18 mouse cellular contexts compared by ENCODE assay signal in the genomic region with DNA sequence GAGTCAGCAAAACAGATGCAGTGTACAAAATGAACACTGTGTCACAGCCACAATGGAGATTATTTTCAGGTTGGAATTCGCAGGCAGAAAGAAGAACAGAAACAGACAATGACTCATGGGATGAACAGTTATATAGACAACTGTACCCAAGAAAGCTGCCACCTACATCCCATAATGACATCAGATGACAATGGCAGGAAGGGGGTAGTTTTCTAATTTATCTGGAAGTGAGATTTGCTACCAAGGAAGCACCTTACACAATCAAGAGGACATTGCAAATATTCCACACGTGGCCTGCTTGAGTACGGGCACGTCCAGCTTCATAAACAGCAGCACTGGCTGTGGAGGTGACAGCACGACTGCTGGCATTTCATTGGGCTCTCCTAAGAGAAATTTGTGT. TPM values are rescaled to one million over a fixed set of nuclear protein-coding genes. Genes with fewer than 3 reads are reported as not detected.
A peak's percentile ranks its signal among the peaks of the same experiment; 100 is the strongest.
DNase-seq lines count a peak whose midpoint lies in the region; ATAC-seq and TF ChIP-seq lines count a peak whose summit lies in the region.
"Had no signal": no experiment of that assay in that cellular context is flagged by ENCODE, and none has a peak within 500 bp of the region (broad histone marks: within the 10 kb centered on the region; RNA-seq: fewer than 3 reads in every experiment).

No protein-coding gene starts in this region.

- no peaks in the 10 kb centered on the region for H3K36me3 ChIP-seq in lung, postnatal 0 days (ENCODE audit: insufficient read depth, low read length)
- 0 out of 2 replicates have a peak, but pooled peaks cover 4% of the 10 kb centered on the region for H3K36me3 ChIP-seq in liver, embryonic 12.5 days
- H3K36me3 ChIP-seq: heart, embryonic 12.5 days; limb, embryonic 15.5 days; midbrain, embryonic 15.5 days had no signal

- peak; percentile 22 for DNase-seq in lung, postnatal 0 days (ENCODE audit: low spot score)
- DNase-seq in lung, postnatal 25 days (ENCODE audit: low spot score), result no peak
- peak; percentile 68 for DNase-seq in brain, adult 2 months (ENCODE audit: low read depth, low spot score)
- DNase-seq in urinary bladder, postnatal 36 days (ENCODE audit: low spot score in 2 of 2), result no peak
- DNase-seq in spleen, adult 12 weeks (ENCODE audit: low spot score), result no peak
- DNase-seq: adrenal gland, postnatal 25 days; cerebellum, postnatal 14 days; gastrocnemius, postnatal 36 days; heart, postnatal 4 days; lung, postnatal 10 days; retina, postnatal 1 day had no signal

- H3K4me1 ChIP-seq in lung, postnatal 0 days (ENCODE audit: insufficient read depth, low read depth, low read length), result peaks cover 6% of the 10 kb centered on the region; the same call in 1 of the 2 replicates
- H3K4me1 ChIP-seq in liver, embryonic 12.5 days, result peaks cover 100% of the 10 kb centered on the region
- peaks cover 17% of the 10 kb centered on the region for H3K4me1 ChIP-seq in olfactory bulb, adult 2 months (ENCODE audit: control insufficient read depth, insufficient read depth, low read length)

- H3K27ac ChIP-seq in lung, postnatal 0 days (ENCODE audit: low read length), result no peak overlapping the region
- peak overlapping the region; percentile 55; the same call in 1 of the 2 replicates for H3K27ac ChIP-seq in liver, embryonic 12.5 days
- 0 out of 2 replicates have a peak overlapping the region, but pooled peaks have one; percentile 30 for H3K27ac ChIP-seq in olfactory bulb, adult 2 months (ENCODE audit: insufficient read depth, low read depth, low read length)
- H3K27ac ChIP-seq: limb, embryonic 15.5 days; midbrain, embryonic 15.5 days; stomach, postnatal 0 days had no signal

- no peak for ATAC-seq in lung, postnatal 0 days
- ATAC-seq in liver, embryonic 12.5 days, result no peak
- ATAC-seq: activated CD4-positive, CD25-positive, alpha-beta regulatory T cell, adult 4 months; midbrain, embryonic 15.5 days had no signal

- H3K9me3 ChIP-seq in lung, postnatal 0 days (ENCODE audit: low read length), result no peaks in the 10 kb centered on the region
- H3K9me3 ChIP-seq in liver, embryonic 12.5 days (replicated peaks), result no peaks in the 10 kb centered on the region
- H3K9me3 ChIP-seq: heart, embryonic 12.5 days; limb, embryonic 15.5 days; midbrain, embryonic 15.5 days had no signal

- H3K27me3 ChIP-seq in lung, postnatal 0 days (replicated peaks; ENCODE audit: insufficient read depth, low read length), result no peaks in the 10 kb centered on the region
- H3K27me3 ChIP-seq in liver, embryonic 12.5 days (replicated peaks), result no peaks in the 10 kb centered on the region
- H3K27me3 ChIP-seq: heart, embryonic 12.5 days; limb, embryonic 15.5 days; midbrain, embryonic 15.5 days had no signal

- no peak for TF ChIP-seq POLR2A in olfactory bulb, adult 2 months (IDR thresholded peaks at IDR 0.05; ENCODE audit: insufficient read depth, low read depth, low read length)

- no peak for TF ChIP-seq CTCF in lung, postnatal 0 days (IDR thresholded peaks at IDR 0.05)
- TF ChIP-seq CTCF in olfactory bulb, adult 2 months (IDR thresholded peaks at IDR 0.05; ENCODE audit: insufficient read depth, low read depth, low read length), result no peak

- no peak overlapping the region for H3K4me2 ChIP-seq in lung, postnatal 0 days (replicated peaks; ENCODE audit: low read depth, low read length)
- H3K4me2 ChIP-seq in liver, embryonic 12.5 days, result no peak overlapping the region
- H3K4me2 ChIP-seq: heart, embryonic 12.5 days; limb, embryonic 15.5 days; midbrain, embryonic 15.5 days had no signal

- H3K9ac ChIP-seq in lung, postnatal 0 days (replicated peaks; ENCODE audit: low read depth), result no peak overlapping the region
- no peak overlapping the region for H3K9ac ChIP-seq in liver, embryonic 12.5 days
- H3K9ac ChIP-seq: heart, embryonic 12.5 days; limb, embryonic 15.5 days; midbrain, embryonic 15.5 days had no signal

- WGBS in lung, postnatal 0 days, result 58% methylated on average over 5 of the region's 5 CpGs
- 63% methylated on average over 5 of the region's 5 CpGs for WGBS in liver, embryonic 12.5 days (ENCODE audit: insufficient replicate concordance)
- 53% methylated on average over 5 of the region's 5 CpGs for WGBS in olfactory bulb, adult 2 months

- TF ChIP-seq EP300 in lung, postnatal 0 days (IDR thresholded peaks at IDR 0.05), result no peak

- H3K4me3 ChIP-seq in lung, postnatal 0 days (ENCODE audit: low read depth, low read length), result no peak overlapping the region
- H3K4me3 ChIP-seq in liver, embryonic 12.5 days, result no peak overlapping the region
- no peak overlapping the region for H3K4me3 ChIP-seq in olfactory bulb, adult 2 months (ENCODE audit: insufficient read depth, low read depth, low read length)
- H3K4me3 ChIP-seq: heart, embryonic 12.5 days; limb, embryonic 15.5 days; midbrain, embryonic 15.5 days had no signal

RNA-seq across cellular contexts. Expression of a gene that starts 7.9 kb away (rescaled TPM):
- 10.8 and 12.4 TPM in 2 replicates for polyA plus RNA-seq in lung, postnatal 0 days (2015; fragmentation: Nextera tagmentation; extraction: Ambion mirVana)
- polyA plus RNA-seq in liver, embryonic 12.5 days (2016; fragmentation: Nextera tagmentation; extraction: Ambion mirVana), result 45.5 and 46.9 TPM in 2 replicates
- not detected in 2 replicates for polyA plus RNA-seq in olfactory bulb, adult 2 months (2012; ENCODE audit: insufficient read depth, insufficient read length, low replicate concordance, missing spikeins)

RNA-seq across cellular contexts. Expression of a gene that starts 30.0 kb away (rescaled TPM):
- polyA plus RNA-seq in lung, postnatal 0 days (2015; fragmentation: Nextera tagmentation; extraction: Ambion mirVana), result 1.6 and 1.8 TPM in 2 replicates
- polyA plus RNA-seq in liver, embryonic 12.5 days (2016; fragmentation: Nextera tagmentation; extraction: Ambion mirVana), result 2.7 and 3.7 TPM in 2 replicates
- polyA plus RNA-seq in olfactory bulb, adult 2 months (2012; ENCODE audit: insufficient read depth, insufficient read length, low replicate concordance, missing spikeins), result not detected in 2 replicates
- polyA plus RNA-seq: activated CD4-positive, CD25-positive, alpha-beta regulatory T cell, adult 4 months had no signal

RNA-seq across cellular contexts. Expression of a gene that starts 57.7 kb away (rescaled TPM):
- 6.7 TPM in 2 replicates for polyA plus RNA-seq in lung, postnatal 0 days (2015; fragmentation: Nextera tagmentation; extraction: Ambion mirVana)
- polyA plus RNA-seq in liver, embryonic 12.5 days (2016; fragmentation: Nextera tagmentation; extraction: Ambion mirVana), result 3.1 and 3.5 TPM in 2 replicates
- not detected in 2 replicates for polyA plus RNA-seq in olfactory bulb, adult 2 months (2012; ENCODE audit: insufficient read depth, insufficient read length, low replicate concordance, missing spikeins)

Comparison
In these comparisons a context has a peak if more than half of its experiments do, and no peak if none do; other contexts are left out.
1. DNase-seq: peak in lung, postnatal 0 days (single experiment) and brain, adult 2 months (single experiment); none in lung, postnatal 25 days (single experiment), urinary bladder, postnatal 36 days (0 of 2) and spleen, adult 12 weeks (single experiment).